Mouse (Mus musculus) liver, embryonic 14.5 days (tissue): ENCODE measurements around the gene Cpb2. TPM values are rescaled to one million over a fixed set of nuclear protein-coding genes. Genes with fewer than 3 reads are reported as not detected.

Source experiments
- ATAC-seq: fragments of 200-750 bp; cut with Nextera tagmentation; 2 replicates; pipeline ENCODE4 v1.8.0; 2017; ENCODE audit warnings: moderate number of reproducible peaks, mild to moderate bottlenecking, moderate library complexity; ENCODE audit not compliant: insufficient read depth
- DNase-seq, 3 experiments: peaks; one replicate each; pipeline ENCODE4 v3.0.0-alpha.2; 2012 to 2013; ENCODE audit warnings: low read depth in 3 of 3, low spot score in 3 of 3
- H3K27ac ChIP-seq: fragments of 300-500 bp; sonication (generic); 2 replicates; pipeline ENCODE4 v1.5.1; 2014; ENCODE audit warnings: moderate library complexity, mild to moderate bottlenecking, control low read depth, inconsistent platforms
- H3K27me3 ChIP-seq: fragments of 300-500 bp; sonication (generic); 2 replicates; pipeline ENCODE4 v1.6.1; 2014; ENCODE audit warnings: mild to moderate bottlenecking, low read length, moderate library complexity; ENCODE audit not compliant: control insufficient read depth, insufficient read depth
- H3K36me3 ChIP-seq: fragments of 300-500 bp; sonication (generic); replicated peaks from 2 replicates; pipeline ENCODE4 v1.6.1; 2014; ENCODE audit warnings: low read depth; ENCODE audit not compliant: control insufficient read depth, insufficient read depth
- H3K4me1 ChIP-seq, 2 experiments: fragments of 200-500 bp in 1 of 2; fragments of 300-500 bp in 1 of 2; sonication (generic) in 1 of 2; replicated peaks; 2 replicates each; pipeline ENCODE4 v1.6.1; 2012 to 2014; ENCODE audit warnings: antibody characterized with exemption in 1 of 2, inconsistent platforms in 1 of 2, low read length in 1 of 2; ENCODE audit not compliant: control insufficient read depth in 2 of 2, insufficient read depth in 2 of 2
- H3K4me2 ChIP-seq: fragments of 300-500 bp; sonication (generic); 2 replicates; pipeline ENCODE4 v1.6.1; 2014; ENCODE audit warnings: low read depth, mild to moderate bottlenecking, control low read depth, moderate library complexity
- H3K4me3 ChIP-seq, 2 experiments: fragments of 200-500 bp in 1 of 2; fragments of 300-500 bp in 1 of 2; sonication (generic) in 1 of 2; 2 replicates each; pipeline ENCODE4 v1.5.1; 2012 to 2014; ENCODE audit warnings: low read depth in 2 of 2, low read length in 2 of 2, mild to moderate bottlenecking in 2 of 2, control low read depth in 1 of 2, inconsistent platforms in 1 of 2, moderate library complexity in 1 of 2; ENCODE audit not compliant: insufficient read depth in 1 of 2
- H3K9ac ChIP-seq: fragments of 300-500 bp; sonication (generic); replicated peaks from 2 replicates; pipeline ENCODE4 v1.6.1; 2014; ENCODE audit warnings: mild to moderate bottlenecking, control low read depth, moderate library complexity
- H3K9me3 ChIP-seq: fragments of 300-500 bp; sonication (generic); 2 replicates; pipeline ENCODE4 v1.6.1; 2016; ENCODE audit warnings: low read length, mixed read lengths; ENCODE audit not compliant: control insufficient read depth
- CTCF ChIP-seq: IDR thresholded peaks from 2 replicates; pipeline ENCODE4 v1.5.1; 2016; ENCODE audit warnings: antibody characterized with exemption, low read depth, control low read depth
- EP300 ChIP-seq: IDR thresholded peaks from 2 replicates; pipeline ENCODE4 v1.6.1; 2016; ENCODE audit warnings: antibody characterized with exemption, low read depth
- WGBS: fragments of 180-500 bp; shearing (Covaris S2); extraction: QIAGEN DNeasy Blood & Tissue Kit; methylation state at CpG from one replicate; pipeline ENCODE4 v1.1.7; 2014; ENCODE audit not compliant: insufficient replicate concordance; 5-methylcytosine and 5-hydroxymethylcytosine counted together
- polyA plus RNA-seq, 2 experiments: library from polyadenylated mRNA; depleted of rRNA in 1 of 2; stranded (reverse) in 1 of 2; unstranded in 1 of 2; fragments of >200 nt; fragmentation: Nextera tagmentation in 1 of 2; extraction: Ambion mirVana in 1 of 2; gene quantifications; 2 replicates each; pipeline versions ENCODE4 v1.2.1 to v1.2.3; 2012 to 2014

Gene Cpb2
- polyA plus RNA-seq (2012; rRNA removed) (59.7 and 62.1 TPM in 2 replicates), polyA plus RNA-seq (2014; fragmentation: Nextera tagmentation; extraction: Ambion mirVana) (93.5 and 106 TPM in 2 replicates)

GRCm38 (mm10) chr14:75242087-75242486, at the start of gene Cpb2:
Cpb2 (plus strand) TSS chr14:75242287.
- ATAC-seq: peak; percentile 50
- H3K36me3 ChIP-seq: no peaks in the 10 kb centered on the region
- no peaks in the 10 kb centered on the region for H3K27me3 ChIP-seq
- 58% methylated on average over 5 of the region's 5 CpGs for WGBS
- DNase-seq: no peak
- TF ChIP-seq CTCF: no peak
- TF ChIP-seq EP300: no peak
- H3K27ac ChIP-seq: no peak within 1 kb of the TSS
- H3K4me1 ChIP-seq: peaks cover 2 to 11% of the 10 kb centered on the region in 2 experiments; a peak in 3 of 4 replicates
- H3K9me3 ChIP-seq: no peaks in the 10 kb centered on the region
- peak within 1 kb of the TSS; percentile 33 to 40 for H3K4me3 ChIP-seq
- no peak within 1 kb of the TSS for H3K9ac ChIP-seq
- H3K4me2 ChIP-seq: peak within 1 kb of the TSS; percentile 18

GRCm38 (mm10) chr14:75192427-75192826, 49.7 kb upstream of the Cpb2 start:
- WGBS: 80% methylated on average over 10 of the region's 10 CpGs
- TF ChIP-seq EP300: no peak
- TF ChIP-seq CTCF: no peak
- peaks cover 3 to 4% of the 10 kb centered on the region in 2 experiments for H3K4me1 ChIP-seq

GRCm38 (mm10) chr14:75192858-75193257, 49.2 kb upstream of the Cpb2 start:
- 68% methylated on average over 10 of the region's 10 CpGs for WGBS
- no peak overlapping the region for H3K27ac ChIP-seq
- DNase-seq: no peak
- peaks cover 5 to 7% of the 10 kb centered on the region in 2 experiments for H3K4me1 ChIP-seq
- no peak overlapping the region for H3K4me2 ChIP-seq
- no peak for ATAC-seq
- no peaks in the 10 kb centered on the region for H3K27me3 ChIP-seq
- no peaks in the 10 kb centered on the region for H3K9me3 ChIP-seq
- H3K36me3 ChIP-seq: no peaks in the 10 kb centered on the region
- H3K9ac ChIP-seq: no peak overlapping the region
- TF ChIP-seq EP300 (no peak), CTCF (no peak)
- H3K4me3 ChIP-seq: no peak overlapping the region

More at GRCm38 (mm10) chr14:75192427-75192826, 49.7 kb upstream of the Cpb2 start:
- Histone ChIP-seq H3K4me3 (no peak overlapping the region), H3K27me3 (no peaks in the 10 kb centered on the region), H3K27ac (no peak overlapping the region), H3K36me3 (no peaks in the 10 kb centered on the region), H3K9ac (no peak overlapping the region), H3K9me3 (no peaks in the 10 kb centered on the region), H3K4me2 (no peak overlapping the region)
- ATAC-seq: no peak
- DNase-seq: no peak

DNA sequence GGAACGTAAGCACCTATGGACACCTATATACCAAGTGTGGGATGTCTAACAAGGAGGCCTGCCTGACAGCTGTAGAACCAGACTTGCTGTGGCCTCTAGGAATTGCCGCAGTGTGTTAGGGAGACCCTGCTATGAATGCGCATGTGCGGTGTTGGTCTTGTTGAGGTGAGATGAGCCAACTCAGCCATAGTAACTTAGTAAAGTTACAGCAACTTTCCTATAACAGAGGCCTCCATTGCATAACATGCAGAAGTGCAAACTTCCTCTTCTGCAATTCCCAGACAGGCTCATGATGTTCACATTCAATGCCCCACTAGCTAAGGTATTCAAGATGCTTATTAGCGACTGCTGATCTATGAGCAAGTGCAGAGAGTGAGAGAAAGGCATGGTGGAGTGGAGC, 46.6 kb upstream of the Cpb2 start:
- H3K4me2 ChIP-seq: no peak overlapping the region
- no peaks in the 10 kb centered on the region for H3K27me3 ChIP-seq
- DNase-seq (no peak), ATAC-seq (no peak)
- no peak for TF ChIP-seq CTCF
- TF ChIP-seq EP300: no peak
- H3K9ac ChIP-seq: no peak overlapping the region
- WGBS: 74% methylated on average over 5 of the region's 5 CpGs
- H3K4me1 ChIP-seq: peaks cover 5 to 8% of the 10 kb centered on the region in 2 experiments
- no peaks in the 10 kb centered on the region for H3K36me3 ChIP-seq
- no peak overlapping the region for H3K4me3 ChIP-seq
- no peaks in the 10 kb centered on the region for H3K9me3 ChIP-seq
- no peak overlapping the region for H3K27ac ChIP-seq

- Histone ChIP-seq H3K4me3 (no peak overlapping the region), H3K27me3 (no peaks in the 10 kb centered on the region), H3K4me2 (no peak overlapping the region), H3K9ac (no peak overlapping the region), H3K27ac (no peak overlapping the region), H3K9me3 (no peaks in the 10 kb centered on the region), H3K4me1 (peaks cover 5 to 8% of the 10 kb centered on the region in 2 experiments), H3K36me3 (no peaks in the 10 kb centered on the region)
- no peak for ATAC-seq
- peak in 1 of 3 experiments; percentile 70 for DNase-seq
- 36% methylated on average over 5 of the region's 5 CpGs for WGBS
- TF ChIP-seq CTCF (peak; percentile 90), EP300 (no peak)
Measured at GRCm38 (mm10) chr14:75197027-75197426, 45.1 kb upstream of the Cpb2 start.
